Mouse (Mus musculus) adrenal gland, postnatal 36 days (tissue): ENCODE measurements at regions not wholly inside any gene's neighbourhood (a gene's known extent, or its start where the extent isn't known, plus 50 kb on each side); places are given as distances from the start of the nearest gene placed in this dataset.
A peak's percentile ranks its signal among the peaks of the same experiment; 100 is the strongest.

Experiments
- DNase-seq, 2 experiments: peaks; one replicate each; pipeline ENCODE4 v3.0.0; 2021; ENCODE audit warnings: mixed read lengths in 1 of 2

DNA sequence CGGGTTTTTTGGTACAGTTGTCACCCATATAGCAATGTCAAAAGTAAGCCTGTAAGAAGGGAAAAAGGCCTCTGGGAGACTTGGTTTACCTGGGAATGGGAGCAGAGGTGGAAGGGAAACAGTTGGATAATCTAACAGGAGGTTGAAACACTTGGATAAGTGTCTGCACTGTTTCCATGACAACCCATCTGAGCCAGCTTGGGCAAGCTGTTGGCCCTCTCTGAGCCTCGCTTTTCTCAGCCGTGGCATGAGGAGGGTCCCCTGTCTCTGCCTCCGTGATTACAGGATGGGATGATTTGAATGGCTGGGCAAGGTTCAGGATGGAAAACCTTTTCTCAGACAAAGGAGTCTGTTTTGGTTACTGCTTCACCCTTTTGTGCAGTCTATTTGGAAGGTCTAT lies 265.6 kb downstream of the Emp1 start:
- DNase-seq: no peak

DNA sequence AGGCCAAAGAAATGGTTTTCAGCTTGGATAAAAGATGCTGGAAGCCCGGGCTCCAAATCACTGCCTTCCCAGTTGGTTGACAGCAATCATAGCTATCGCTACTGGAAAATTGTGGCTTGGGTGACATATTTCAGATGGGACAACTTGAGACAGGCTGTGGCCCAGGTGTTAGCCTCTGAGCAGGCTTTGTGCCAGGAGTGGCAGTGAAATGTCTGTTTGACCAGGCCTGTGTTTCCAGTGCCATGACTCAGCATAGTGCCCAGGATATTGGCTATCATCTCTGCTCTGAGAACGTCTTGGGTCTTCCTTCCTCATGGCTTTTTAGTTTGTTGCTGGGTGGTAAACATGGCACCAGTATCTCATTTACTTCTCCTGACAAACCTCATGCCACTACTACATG lies 266.9 kb downstream of the Emp1 start:
- DNase-seq: no peak

DNA sequence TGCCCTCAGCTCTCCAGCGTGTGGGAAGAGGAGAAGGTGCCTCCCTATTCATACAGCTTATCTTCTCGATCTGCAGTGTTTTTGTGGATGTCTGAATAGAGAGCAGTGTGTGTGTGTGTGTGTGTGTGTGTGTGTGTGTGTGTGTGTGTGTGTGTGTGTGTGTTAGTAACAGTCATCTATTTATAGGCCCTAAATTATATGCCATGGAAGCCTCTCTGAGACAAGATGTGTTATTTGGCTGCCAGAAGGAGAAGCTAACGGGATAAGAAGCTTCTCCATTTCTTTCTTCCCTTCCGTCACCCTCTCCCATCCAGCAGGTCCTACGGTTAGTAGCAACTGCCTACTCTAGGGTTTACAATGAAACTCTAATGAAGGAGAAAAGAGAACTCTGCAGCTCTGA lies 270.3 kb downstream of the Emp1 start:
- no peak for DNase-seq

DNA sequence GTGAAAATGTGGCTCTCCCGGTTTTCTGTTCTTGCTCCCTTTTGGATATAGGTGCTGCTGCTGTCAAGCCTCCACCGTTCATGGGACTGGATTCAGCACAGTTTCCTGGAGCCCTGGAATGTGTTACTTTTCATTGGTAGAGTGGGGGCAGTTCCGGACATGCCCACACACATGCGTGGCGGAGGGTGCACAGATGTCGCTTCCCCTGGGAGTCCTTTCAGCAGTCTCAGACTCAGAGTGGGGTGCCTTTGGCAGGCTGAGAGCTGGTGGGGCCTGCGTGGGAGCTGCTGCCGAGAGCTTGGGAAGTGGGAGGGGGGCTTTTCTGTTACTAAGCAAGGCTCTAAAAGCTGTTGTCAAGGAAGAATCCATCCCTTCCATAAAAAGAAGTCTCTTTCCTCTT lies 274.3 kb downstream of the Emp1 start:
- no peak for DNase-seq

DNA sequence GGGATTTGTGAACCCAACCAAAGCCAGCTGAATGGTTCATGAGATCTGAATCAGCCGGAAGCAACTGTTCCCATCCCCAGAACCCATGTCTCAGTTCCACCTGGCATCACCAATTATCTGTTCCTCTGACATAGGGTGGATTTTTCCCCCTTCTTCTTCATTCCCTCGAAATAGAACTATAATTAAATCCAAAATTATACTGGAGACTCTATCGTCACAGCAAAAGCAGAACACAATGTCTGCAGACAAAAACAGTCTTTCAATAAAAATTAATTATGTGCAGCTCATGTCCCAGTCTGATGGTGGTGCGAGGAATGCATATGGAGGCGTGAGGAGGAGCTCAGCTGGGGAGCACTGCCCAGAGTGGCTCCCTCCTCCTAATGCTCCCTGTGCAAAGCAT lies 280.4 kb downstream of the Emp1 start:
- no peak for DNase-seq

DNA sequence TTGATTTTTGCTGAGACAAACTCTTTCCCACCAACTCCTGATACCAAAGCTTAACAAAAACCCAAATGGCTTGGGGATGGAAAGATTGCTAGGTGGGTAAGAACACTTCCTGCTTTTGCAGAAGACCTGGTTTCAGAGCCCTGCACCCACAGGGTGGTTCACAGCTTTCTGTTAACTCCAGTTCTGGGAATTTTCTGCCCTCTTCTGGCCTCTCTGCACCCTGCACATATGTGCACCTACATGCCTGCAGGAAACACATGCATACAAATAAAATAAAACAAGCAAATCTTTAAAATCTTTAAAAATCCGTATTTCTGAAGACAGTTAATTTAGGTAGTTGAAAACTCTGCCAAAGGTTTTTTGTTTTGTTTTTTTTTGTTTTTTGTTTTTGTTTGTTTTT lies 283.8 kb downstream of the Emp1 start:
- DNase-seq: peak; percentile 1 to 5

DNA sequence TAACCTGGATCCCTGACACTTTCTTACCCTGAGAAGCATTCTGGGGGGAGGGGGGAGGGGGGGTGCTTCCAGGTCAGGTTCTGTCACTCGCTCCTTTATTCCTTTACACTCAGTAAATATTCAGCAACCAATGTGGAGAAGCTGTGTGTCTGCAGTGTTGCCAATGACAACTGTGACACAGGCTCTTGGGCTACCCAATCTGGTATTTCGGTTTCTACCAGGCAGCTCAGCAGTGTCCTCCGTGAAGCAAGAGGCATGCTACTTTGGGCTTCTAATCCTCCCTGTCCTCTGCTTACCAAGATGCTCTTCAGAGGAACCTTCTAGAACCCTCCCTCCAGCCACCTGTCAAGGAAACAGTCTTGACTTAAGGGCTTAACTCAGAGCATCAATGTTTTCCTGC lies 290.7 kb downstream of the Emp1 start:
- DNase-seq: no peak

DNA sequence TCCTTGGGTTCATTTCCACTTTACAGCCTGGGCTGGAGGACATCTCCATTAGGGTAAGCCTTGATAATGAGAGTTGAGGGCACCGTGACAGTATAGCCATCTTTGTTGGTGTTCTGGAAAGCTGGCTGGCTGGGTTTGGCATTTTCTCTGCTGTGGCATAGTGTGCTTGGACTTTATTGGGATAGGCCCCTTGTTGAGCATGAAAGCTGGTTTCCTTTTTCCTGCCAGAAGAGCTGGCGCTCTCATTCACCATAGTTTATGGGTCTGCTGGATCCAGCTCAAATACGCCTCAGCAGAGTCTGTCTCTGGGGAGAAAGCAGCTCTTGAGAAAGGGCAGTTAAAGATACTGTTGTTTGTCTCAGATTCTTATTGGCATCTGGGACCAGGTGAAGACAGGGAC lies 300.0 kb downstream of the Emp1 start:
- DNase-seq: peak in 1 of 2 experiments; percentile 2

DNA sequence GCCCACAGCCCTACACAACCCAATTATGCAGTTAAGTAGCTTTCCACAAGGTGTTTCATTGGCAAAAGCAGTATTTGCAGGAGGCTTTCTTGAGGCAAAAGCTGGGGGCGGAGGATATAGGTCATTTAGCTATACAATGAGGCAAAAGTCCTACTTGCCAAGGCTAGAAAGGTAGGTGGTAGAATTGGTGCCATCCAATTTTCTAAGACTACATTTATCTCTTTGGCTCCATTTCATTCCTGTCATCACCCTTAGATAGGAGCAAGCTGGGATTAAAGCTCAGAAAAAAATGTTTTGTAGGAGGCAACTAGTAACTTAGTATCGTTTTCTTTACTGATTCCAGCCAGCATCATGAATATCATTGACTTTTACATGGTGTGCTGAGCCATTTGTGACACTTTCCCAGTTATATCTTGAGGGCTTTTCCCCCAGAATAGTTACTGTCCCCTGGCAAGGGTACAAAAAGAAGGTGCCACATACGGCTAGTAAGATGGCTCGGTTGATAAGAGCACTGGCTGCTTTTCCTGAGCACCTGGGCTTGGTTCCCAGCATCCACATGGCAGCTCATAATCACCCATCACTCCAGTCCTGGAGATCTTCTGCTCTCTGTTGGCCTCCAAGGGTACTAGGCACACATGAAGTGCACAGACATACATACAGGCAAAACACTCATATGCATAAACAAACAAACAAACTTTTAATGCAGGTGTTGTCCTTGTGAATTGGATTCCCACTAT lies 300.6 kb downstream of the Emp1 start:
- no peak for DNase-seq
